Comparison of ENCODE assay signal across 9 mouse cellular contexts in the genomic region with DNA sequence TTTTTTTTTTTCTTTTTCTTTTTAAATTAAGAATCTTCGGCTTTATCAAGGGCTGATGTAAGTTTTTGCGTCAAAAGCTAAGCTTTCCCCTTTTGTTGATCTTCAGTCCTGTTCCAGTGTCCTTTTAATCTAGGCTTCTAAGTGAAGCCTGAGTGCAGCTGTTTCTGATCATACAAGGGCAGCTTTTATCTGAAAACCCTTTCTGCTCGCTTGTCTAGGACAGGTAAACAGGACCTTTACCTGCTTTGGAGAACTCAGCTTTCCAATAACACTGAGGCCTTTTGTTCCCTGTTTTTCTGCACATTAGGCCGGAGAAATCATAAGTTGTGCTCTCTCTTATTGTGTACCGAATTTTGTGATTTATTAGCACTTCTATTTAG. TPM values are rescaled to one million over a fixed set of nuclear protein-coding genes. Genes with fewer than 3 reads are reported as not detected.
DNase-seq lines count a peak whose midpoint lies in the region; ATAC-seq and TF ChIP-seq lines count a peak whose summit lies in the region.
"Had no signal": no experiment of that assay in that cellular context is flagged by ENCODE, and none has a peak within 500 bp of the region (broad histone marks: within the 10 kb centered on the region; RNA-seq: fewer than 3 reads in every experiment).

No protein-coding gene starts in this region.

- no peaks in the 10 kb centered on the region for H3K9me3 ChIP-seq in kidney, postnatal 0 days (replicated peaks; ENCODE audit: low read length)
- no peaks in the 10 kb centered on the region for H3K9me3 ChIP-seq in embryonic facial prominence, embryonic 12.5 days
- H3K9me3 ChIP-seq in intestine, postnatal 0 days (ENCODE audit: control insufficient read depth), result no peaks in the 10 kb centered on the region
- H3K9me3 ChIP-seq in neural tube, embryonic 13.5 days, result no peaks in the 10 kb centered on the region

- peak overlapping the region; percentile 59 for H3K4me2 ChIP-seq in kidney, postnatal 0 days (ENCODE audit: low read length)
- peak overlapping the region; percentile 45 for H3K4me2 ChIP-seq in embryonic facial prominence, embryonic 12.5 days (replicated peaks)
- H3K4me2 ChIP-seq in intestine, postnatal 0 days (replicated peaks; ENCODE audit: low read depth), result peak overlapping the region; percentile 62
- H3K4me2 ChIP-seq in neural tube, embryonic 13.5 days, result peak overlapping the region; percentile 55

- 27% methylated on average over 5 of the region's 5 CpGs for WGBS in kidney, postnatal 0 days
- 37% methylated on average over 5 of the region's 5 CpGs for WGBS in embryonic facial prominence, embryonic 12.5 days
- 20% methylated on average over 5 of the region's 5 CpGs for WGBS in intestine, postnatal 0 days
- WGBS in neural tube, embryonic 13.5 days, result 44% methylated on average over 5 of the region's 5 CpGs

- DNase-seq in kidney, postnatal 0 days (ENCODE audit: low spot score), result no peak
- no peak for DNase-seq in kidney, postnatal 36 days
- no peak for DNase-seq in spleen, postnatal 14 days (ENCODE audit: low spot score in 2 of 2)
- no peak for DNase-seq in spleen, adult 18-20 months
- DNase-seq in left cerebral cortex, adult 9 months (ENCODE audit: low spot score in 2 of 2), result no peak

- no peak for ATAC-seq in kidney, postnatal 0 days (replicated peaks; ENCODE audit: low FRiP score, low read depth)
- ATAC-seq in embryonic facial prominence, embryonic 12.5 days (ENCODE audit: insufficient number of reproducible peaks, insufficient read depth, low FRiP score, low TSS enrichment), result no peak
- no peak for ATAC-seq in intestine, postnatal 0 days
- no peak for ATAC-seq in neural tube, embryonic 13.5 days (ENCODE audit: low read depth)

- no peaks in the 10 kb centered on the region for H3K4me1 ChIP-seq in kidney, postnatal 0 days (replicated peaks; ENCODE audit: insufficient read depth, low read length)
- peaks cover 7% of the 10 kb centered on the region for H3K4me1 ChIP-seq in embryonic facial prominence, embryonic 12.5 days
- no peaks in the 10 kb centered on the region for H3K4me1 ChIP-seq in intestine, postnatal 0 days (replicated peaks; ENCODE audit: control insufficient read depth, insufficient read depth, low read length)
- peaks cover 27% of the 10 kb centered on the region for H3K4me1 ChIP-seq in neural tube, embryonic 13.5 days (replicated peaks)

- no peaks in the 10 kb centered on the region for H3K27me3 ChIP-seq in kidney, postnatal 0 days (ENCODE audit: insufficient read depth, low read length)
- H3K27me3 ChIP-seq in embryonic facial prominence, embryonic 12.5 days, result no peaks in the 10 kb centered on the region
- H3K27me3 ChIP-seq in intestine, postnatal 0 days (replicated peaks; ENCODE audit: control insufficient read depth, insufficient read depth, low read length), result no peaks in the 10 kb centered on the region
- H3K27me3 ChIP-seq in neural tube, embryonic 13.5 days, result no peaks in the 10 kb centered on the region

- peak overlapping the region; percentile 99 for H3K27ac ChIP-seq in kidney, postnatal 0 days
- peak overlapping the region; percentile 99 for H3K27ac ChIP-seq in embryonic facial prominence, embryonic 12.5 days
- peak overlapping the region; percentile 98 for H3K27ac ChIP-seq in intestine, postnatal 0 days (ENCODE audit: low read depth, low read length)
- peak overlapping the region; percentile 99 for H3K27ac ChIP-seq in neural tube, embryonic 13.5 days (replicated peaks)

- H3K4me3 ChIP-seq in kidney, postnatal 0 days (replicated peaks; ENCODE audit: low read depth, low read length), result peak overlapping the region; percentile 73
- H3K4me3 ChIP-seq in embryonic facial prominence, embryonic 12.5 days, result peak overlapping the region; percentile 90
- H3K4me3 ChIP-seq in intestine, postnatal 0 days (ENCODE audit: low read depth, low read length), result peak overlapping the region; percentile 80
- peak overlapping the region; percentile 88 for H3K4me3 ChIP-seq in neural tube, embryonic 13.5 days

- peak overlapping the region; percentile 77 for H3K9ac ChIP-seq in kidney, postnatal 0 days (ENCODE audit: low read depth, low read length)
- peak overlapping the region; percentile 73; the same call in 1 of the 2 replicates for H3K9ac ChIP-seq in embryonic facial prominence, embryonic 12.5 days
- H3K9ac ChIP-seq in intestine, postnatal 0 days (ENCODE audit: low read depth, low read length), result peak overlapping the region; percentile 97
- H3K9ac ChIP-seq in neural tube, embryonic 13.5 days, result peak overlapping the region; percentile 86

- TF ChIP-seq CTCF in kidney, postnatal 0 days (IDR thresholded peaks at IDR 0.05; ENCODE audit: low read depth), result no peak
- no peak for TF ChIP-seq CTCF in intestine, postnatal 0 days (IDR thresholded peaks at IDR 0.05; ENCODE audit: low read depth)

- no peaks in the 10 kb centered on the region for H3K36me3 ChIP-seq in kidney, postnatal 0 days (ENCODE audit: insufficient read depth, low read length)
- no peaks in the 10 kb centered on the region for H3K36me3 ChIP-seq in embryonic facial prominence, embryonic 12.5 days
- H3K36me3 ChIP-seq in intestine, postnatal 0 days (ENCODE audit: control insufficient read depth, insufficient read depth), result no peaks in the 10 kb centered on the region
- H3K36me3 ChIP-seq in neural tube, embryonic 13.5 days, result 0 out of 2 replicates have a peak, but pooled peaks cover 3% of the 10 kb centered on the region

RNA-seq across cellular contexts. Expression of gene AC153137.1, which starts 27.3 kb away (rescaled TPM):
- polyA plus RNA-seq in kidney, postnatal 0 days (2015; fragmentation: Nextera tagmentation; extraction: Ambion mirVana), result not detected in 2 replicates
- not detected in 2 replicates for polyA plus RNA-seq in embryonic facial prominence, embryonic 12.5 days (2016; fragmentation: Nextera tagmentation; extraction: Ambion mirVana)
- 0.29 TPM in 1 of 2 replicates, not detected in the other for polyA plus RNA-seq in intestine, postnatal 0 days (2015; fragmentation: Nextera tagmentation; extraction: Ambion mirVana)
- polyA plus RNA-seq in neural tube, embryonic 13.5 days (2015; fragmentation: Nextera tagmentation; extraction: Ambion mirVana), result not detected in 2 replicates
- polyA plus RNA-seq: large intestine, adult 2 months had no signal
